Mouse (Mus musculus) small intestine, adult 2 months (tissue): ENCODE measurements around the gene Casp14.

Source experiments
- CTCF ChIP-seq: fragments of 200-500 bp; IDR thresholded peaks from 2 replicates; pipeline ENCODE4 v1.5.1; 2012; ENCODE audit warnings: low read depth, mild to moderate bottlenecking, control low read depth, inconsistent platforms, low read length, moderate library complexity, mixed read lengths; ENCODE audit not compliant: insufficient replicate concordance, insufficient read length; ENCODE audit errors: extremely low read depth
- POLR2A ChIP-seq: fragments of 200-500 bp; IDR thresholded peaks from 2 replicates; pipeline ENCODE4 v1.6.1; 2012; ENCODE audit warnings: low read depth, mild to moderate bottlenecking, control low read depth, inconsistent platforms, low read length, moderate library complexity

DNA sequence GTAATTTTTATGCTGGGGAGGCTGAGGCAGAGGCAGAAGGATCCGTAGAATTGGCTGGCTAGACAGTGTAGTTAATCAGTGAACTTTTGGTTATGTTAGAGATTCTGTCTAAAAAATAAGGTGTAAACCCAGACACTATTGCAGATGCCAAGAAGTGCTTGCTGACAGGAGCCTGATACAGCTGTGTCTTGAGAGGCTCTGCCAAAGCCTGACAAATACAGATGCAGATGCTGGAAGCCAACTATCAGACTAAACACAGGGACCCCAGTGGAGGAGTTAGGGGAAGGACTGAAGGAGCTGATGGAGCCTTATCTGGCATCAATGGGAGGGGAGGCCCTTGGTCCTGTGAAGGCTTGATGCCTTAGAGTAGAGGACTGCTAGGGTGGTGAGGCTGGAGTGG, 47.5 kb upstream of the Casp14 start:
- TF ChIP-seq CTCF (no peak), POLR2A (no peak)
